Mouse (Mus musculus): ENCODE results near the gene Hnrnpdl.
A peak's percentile ranks its signal among the peaks of the same experiment; 100 is the strongest.

Gene Hnrnpdl

GRCm38 (mm10) chr5:100047871-100048270 is 8.4 kb upstream of the Hnrnpdl start:
- ATAC-seq (ENCODE audit: insufficient number of reproducible peaks, low FRiP score, low TSS enrichment), result peak; percentile 56; the same call in 1 of the 2 replicates

GRCm38 (mm10) chr5:100047143-100047640 is 7.7 kb upstream of the Hnrnpdl start:
- no peak for ATAC-seq (ENCODE audit: insufficient number of reproducible peaks, low FRiP score, low TSS enrichment)

- ATAC-seq (ENCODE audit: insufficient number of reproducible peaks, low FRiP score, low TSS enrichment), result no peak
Measured at GRCm38 (mm10) chr5:100046096-100046495, 6.6 kb upstream of the Hnrnpdl start.

- ATAC-seq (ENCODE audit: insufficient number of reproducible peaks, low FRiP score, low TSS enrichment), result no peak
Measured at GRCm38 (mm10) chr5:100044621-100045020, 5.2 kb upstream of the Hnrnpdl start.

- no peak for ATAC-seq (ENCODE audit: insufficient number of reproducible peaks, low FRiP score, low TSS enrichment)
Measured at GRCm38 (mm10) chr5:100044030-100044429, 4.6 kb upstream of the Hnrnpdl start.

GRCm38 (mm10) chr5:100043361-100043760 is 3.9 kb upstream of the Hnrnpdl start:
- ATAC-seq (ENCODE audit: insufficient number of reproducible peaks, low FRiP score, low TSS enrichment), result no peak

GRCm38 (mm10) chr5:100042467-100042866 is 3.0 kb upstream of the Hnrnpdl start:
- ATAC-seq (ENCODE audit: insufficient number of reproducible peaks, low FRiP score, low TSS enrichment), result no peak

- no peak for ATAC-seq (ENCODE audit: insufficient number of reproducible peaks, low FRiP score, low TSS enrichment)
Measured at GRCm38 (mm10) chr5:100041272-100041671, 1.8 kb upstream of the Hnrnpdl start.

- no peak for ATAC-seq (ENCODE audit: insufficient number of reproducible peaks, low FRiP score, low TSS enrichment)
Measured at GRCm38 (mm10) chr5:100040281-100040784, 869 bp upstream of the Hnrnpdl start.

GRCm38 (mm10) chr5:100038714-100039601 is 506 bp downstream of the Hnrnpdl start:
- ATAC-seq (ENCODE audit: insufficient number of reproducible peaks, low FRiP score, low TSS enrichment), result peak; percentile 70

- peak; percentile 23 for ATAC-seq (ENCODE audit: insufficient number of reproducible peaks, low FRiP score, low TSS enrichment)
Measured at GRCm38 (mm10) chr5:100037965-100038713, 1.3 kb downstream of the Hnrnpdl start.

GRCm38 (mm10) chr5:100036681-100037080 is 2.8 kb downstream of the Hnrnpdl start:
- ATAC-seq (ENCODE audit: insufficient number of reproducible peaks, low FRiP score, low TSS enrichment), result no peak

GRCm38 (mm10) chr5:100035950-100036349 is 3.5 kb downstream of the Hnrnpdl start:
- ATAC-seq (ENCODE audit: insufficient number of reproducible peaks, low FRiP score, low TSS enrichment), result no peak

- ATAC-seq (ENCODE audit: insufficient number of reproducible peaks, low FRiP score, low TSS enrichment), result no peak
Measured at GRCm38 (mm10) chr5:100032646-100033045, 6.8 kb downstream of the Hnrnpdl start.

- ATAC-seq (ENCODE audit: insufficient number of reproducible peaks, low FRiP score, low TSS enrichment), result no peak
Measured at GRCm38 (mm10) chr5:100032107-100032506, 7.4 kb downstream of the Hnrnpdl start.

- ATAC-seq (ENCODE audit: insufficient number of reproducible peaks, low FRiP score, low TSS enrichment), result no peak
Measured at GRCm38 (mm10) chr5:100030069-100030468, 9.4 kb downstream of the Hnrnpdl start.

GRCm38 (mm10) chr5:100024868-100025267 is 14.6 kb downstream of the Hnrnpdl start:
- no peak for ATAC-seq (ENCODE audit: insufficient number of reproducible peaks, low FRiP score, low TSS enrichment)

- ATAC-seq (ENCODE audit: insufficient number of reproducible peaks, low FRiP score, low TSS enrichment), result peak; percentile 52; the same call in 1 of the 2 replicates
Measured at GRCm38 (mm10) chr5:100024403-100024802, 15.1 kb downstream of the Hnrnpdl start.

- ATAC-seq (ENCODE audit: insufficient number of reproducible peaks, low FRiP score, low TSS enrichment), result no peak
Measured at GRCm38 (mm10) chr5:100020089-100020488, 19.4 kb downstream of the Hnrnpdl start.

- ATAC-seq (ENCODE audit: insufficient number of reproducible peaks, low FRiP score, low TSS enrichment), result no peak
Measured at GRCm38 (mm10) chr5:100012599-100012998, 26.9 kb downstream of the Hnrnpdl start.

- no peak for ATAC-seq (ENCODE audit: insufficient number of reproducible peaks, low FRiP score, low TSS enrichment)
Measured at GRCm38 (mm10) chr5:100008485-100008884, 31.0 kb downstream of the Hnrnpdl start.

All from cerebellum, adult (tissue).